Mouse (Mus musculus): ENCODE data around the gene Prrg2. TPM values are rescaled to one million over a fixed set of nuclear protein-coding genes. Genes with fewer than 3 reads are reported as not detected.
A peak's percentile ranks its signal among the peaks of the same experiment; 100 is the strongest.
"Not testable (repeated sequence)": the region's sequence is repeated elsewhere in the genome, so short reads cannot be mapped to it uniquely, and the experiment has no call there.

The Prrg2 gene
- total RNA-seq, 2 experiments from 2014 or later: 8.1 to 11.0 TPM

DNA sequence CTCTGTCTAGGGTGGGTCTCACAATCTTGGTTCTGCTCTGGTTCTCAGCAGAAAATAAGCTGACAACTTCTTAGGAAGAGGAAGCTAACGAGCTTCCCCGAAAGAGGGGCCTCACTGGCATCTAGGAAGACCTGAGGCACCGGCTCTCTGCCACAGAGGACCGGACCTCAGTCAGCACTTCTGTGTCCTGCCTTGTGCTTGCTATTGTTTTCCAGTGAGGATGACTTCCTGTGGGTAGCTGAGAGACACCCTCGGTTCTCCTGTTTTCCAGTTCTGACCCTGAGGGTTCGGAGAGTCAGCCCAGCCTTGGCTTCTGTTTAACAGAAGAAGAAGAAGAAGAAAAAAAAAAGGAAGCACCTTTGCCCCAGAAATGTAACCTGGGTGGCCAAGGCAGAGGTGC is 35.0 kb upstream of the Prrg2 start:
- DNase-seq: no peak
- Histone ChIP-seq H3K4me3 (no peak overlapping the region), H3K27ac (peak overlapping the region; percentile 56)
- no peak for TF ChIP-seq CTCF (IDR thresholded peaks at IDR 0.05)
- intact Hi-C loops (cut with DNase I): no loop called here

DNA sequence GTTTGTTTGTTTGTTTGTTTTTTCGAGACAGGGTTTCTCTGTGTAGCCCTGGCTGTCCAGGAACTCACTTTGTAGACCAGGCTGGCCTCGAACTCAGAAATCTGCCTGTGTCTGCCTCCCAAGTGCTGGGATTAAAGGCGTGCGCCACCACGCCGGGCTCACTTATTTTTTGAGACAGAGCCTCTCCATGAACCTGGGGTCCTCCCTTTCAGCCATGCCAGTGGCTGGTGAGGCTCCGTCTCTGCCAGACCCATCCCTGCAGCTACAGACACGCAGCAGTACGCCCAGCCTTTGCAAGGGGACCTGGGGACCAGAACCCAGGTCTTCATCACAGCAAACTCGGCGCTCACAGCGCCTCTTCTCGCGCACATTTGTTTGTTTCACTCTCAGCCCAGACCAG is 33.5 kb upstream of the Prrg2 start:
- not testable (repeated sequence) for DNase-seq

DNA sequence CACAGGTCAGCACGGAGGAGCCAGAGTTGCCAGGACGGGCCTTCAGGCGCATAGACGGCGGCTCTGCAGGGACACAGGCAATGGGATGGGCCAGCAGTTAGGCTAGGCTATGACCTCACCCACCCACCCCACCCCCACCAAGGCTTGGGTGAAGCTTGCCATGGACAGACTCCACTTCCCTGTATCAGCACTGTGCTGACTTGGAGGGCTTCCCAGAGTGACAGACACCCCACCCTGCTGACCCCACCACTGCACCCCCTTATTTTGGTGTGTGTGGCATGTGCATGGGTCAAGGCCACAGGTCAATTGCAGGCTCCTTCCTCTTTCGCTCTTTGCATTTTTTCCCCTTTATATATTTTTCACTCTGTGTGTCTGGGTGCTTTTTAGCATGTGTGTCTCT is 32.9 kb upstream of the Prrg2 start:
- Histone ChIP-seq H3K27ac (peak overlapping the region; percentile 62; the same call in 1 of the 2 replicates), H3K4me3 (no peak overlapping the region)
- peak; percentile 56 for DNase-seq
- intact Hi-C loops (cut with DNase I): no loop called here
- no peak for TF ChIP-seq CTCF (IDR thresholded peaks at IDR 0.05)

More for the DNA sequence above, 33.5 kb upstream of the Prrg2 start:
- intact Hi-C loops (cut with DNase I); H3K4me3 ChIP-seq; H3K27ac ChIP-seq: not testable (repeated sequence)

DNA sequence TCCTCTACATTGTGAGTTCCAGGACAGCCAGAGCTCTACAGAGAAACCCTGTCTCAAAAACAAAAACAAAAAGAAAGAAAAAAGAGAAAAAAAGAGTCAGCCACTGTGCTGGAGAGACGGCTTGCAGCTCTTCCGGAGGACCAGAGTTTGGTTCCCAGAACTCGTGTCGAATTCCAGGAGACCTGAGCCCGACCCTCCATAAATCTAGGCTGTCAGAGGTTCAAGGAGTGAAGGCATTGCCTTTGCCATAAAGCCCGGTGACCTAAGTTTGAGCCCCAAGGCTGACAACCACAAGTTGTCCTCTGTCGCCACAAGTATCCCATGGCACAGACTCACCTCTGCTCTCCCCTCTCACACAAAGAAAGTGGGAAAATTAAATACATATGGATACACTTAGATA is 31.6 kb upstream of the Prrg2 start:
- H3K27ac ChIP-seq: 0 out of 2 replicates have a peak overlapping the region, but pooled peaks have one; percentile 12
- no peak for DNase-seq
- no peak for TF ChIP-seq CTCF (IDR thresholded peaks at IDR 0.05)
- intact Hi-C loops (cut with DNase I): no loop called here
- H3K4me3 ChIP-seq: no peak overlapping the region

DNA sequence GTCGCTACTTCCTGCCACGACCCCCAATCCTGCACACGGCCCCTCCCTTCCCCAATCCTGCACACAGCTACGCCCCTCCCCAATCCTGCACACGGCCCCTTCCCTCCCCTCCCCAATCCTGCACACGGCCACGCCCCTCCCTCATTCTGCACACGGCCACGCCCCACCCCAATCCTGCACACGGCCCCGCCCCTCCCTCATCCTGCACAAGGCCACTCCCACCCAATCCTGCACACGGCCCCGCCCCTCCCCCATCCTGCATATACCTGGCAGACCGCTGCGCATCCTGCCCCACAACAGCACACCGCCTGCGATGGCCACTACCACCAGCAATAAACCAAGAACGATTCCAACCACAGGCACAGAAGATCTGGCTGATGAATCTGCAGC is 31.0 kb upstream of the Prrg2 start:
- 0 out of 2 replicates have a peak overlapping the region, but pooled peaks have one; percentile 12 for H3K27ac ChIP-seq
- DNase-seq: no peak
- intact Hi-C loops (cut with DNase I): no loop called here
- H3K4me3 ChIP-seq: no peak overlapping the region
- TF ChIP-seq CTCF (IDR thresholded peaks at IDR 0.05): no peak

DNA sequence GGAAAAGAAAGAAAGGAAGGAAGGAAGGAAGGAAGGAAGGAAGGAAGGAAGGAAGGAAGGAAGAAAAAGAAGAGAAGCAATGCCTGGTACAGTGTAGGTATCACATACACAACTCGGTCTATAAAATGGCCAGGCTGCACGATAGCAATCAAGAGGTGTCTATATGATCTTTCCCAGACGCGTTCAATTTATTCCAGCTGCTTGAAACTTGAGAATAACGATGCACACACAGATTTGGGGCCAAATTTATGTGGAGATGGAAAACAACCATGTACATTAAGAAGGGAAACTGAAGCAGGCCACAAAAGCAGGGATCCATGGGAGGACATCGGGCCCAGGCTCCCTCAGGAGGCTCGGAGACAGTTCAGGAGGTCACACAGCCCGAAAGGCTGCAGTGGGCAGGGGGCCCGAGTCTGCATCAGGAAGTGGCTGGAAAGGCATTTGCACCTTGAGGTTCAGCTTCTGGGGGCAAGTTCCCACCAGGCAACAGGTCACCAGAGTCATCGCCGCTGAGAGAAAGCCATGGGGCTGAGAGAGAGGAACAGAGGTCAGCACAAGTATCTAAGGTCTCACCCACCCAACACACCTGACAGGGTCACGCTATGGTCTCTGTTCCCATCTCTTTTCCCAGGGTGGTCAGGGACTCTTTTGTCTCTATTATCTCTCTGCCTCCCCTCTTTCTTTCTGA is 30.5 kb upstream of the Prrg2 start:
- no peak for TF ChIP-seq CTCF (IDR thresholded peaks at IDR 0.05)
- DNase-seq: no peak
- no peak overlapping the region for H3K4me3 ChIP-seq
- intact Hi-C loops (cut with DNase I): no loop called here
- peak overlapping the region; percentile 46; the same call in 1 of the 2 replicates for H3K27ac ChIP-seq

DNA sequence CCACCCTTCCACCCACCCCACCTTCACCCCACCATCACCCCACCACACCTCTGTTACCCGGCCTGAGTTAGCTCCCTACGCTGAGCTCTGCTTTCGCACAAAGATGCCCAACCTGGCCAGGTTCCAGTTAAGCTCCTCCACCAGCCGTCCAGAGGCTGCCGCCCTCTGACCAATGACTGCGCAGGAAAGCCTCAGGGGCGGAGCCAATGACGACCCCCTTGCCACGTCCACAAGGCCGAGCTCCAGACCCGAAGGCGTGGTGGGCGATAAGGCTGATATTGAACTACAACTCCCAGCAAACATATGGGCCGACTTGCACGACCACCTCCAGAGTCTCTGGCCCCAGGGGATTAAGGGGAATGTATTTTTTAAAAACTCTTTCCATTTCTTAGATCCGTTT is 29.6 kb upstream of the Prrg2 start, which contains the start of gene Rcn3:
Gene Rcn3 (minus strand): TSS at position 174 of the 400 bp plus-strand sequence.
- H3K27ac ChIP-seq: peak within 1 kb of the TSS; percentile 82
- intact Hi-C loops (cut with DNase I): no loop called here
- DNase-seq: peak; percentile 90
- peak within 1 kb of the TSS; percentile 71 for H3K4me3 ChIP-seq
- TF ChIP-seq CTCF (IDR thresholded peaks at IDR 0.05): no peak

DNA sequence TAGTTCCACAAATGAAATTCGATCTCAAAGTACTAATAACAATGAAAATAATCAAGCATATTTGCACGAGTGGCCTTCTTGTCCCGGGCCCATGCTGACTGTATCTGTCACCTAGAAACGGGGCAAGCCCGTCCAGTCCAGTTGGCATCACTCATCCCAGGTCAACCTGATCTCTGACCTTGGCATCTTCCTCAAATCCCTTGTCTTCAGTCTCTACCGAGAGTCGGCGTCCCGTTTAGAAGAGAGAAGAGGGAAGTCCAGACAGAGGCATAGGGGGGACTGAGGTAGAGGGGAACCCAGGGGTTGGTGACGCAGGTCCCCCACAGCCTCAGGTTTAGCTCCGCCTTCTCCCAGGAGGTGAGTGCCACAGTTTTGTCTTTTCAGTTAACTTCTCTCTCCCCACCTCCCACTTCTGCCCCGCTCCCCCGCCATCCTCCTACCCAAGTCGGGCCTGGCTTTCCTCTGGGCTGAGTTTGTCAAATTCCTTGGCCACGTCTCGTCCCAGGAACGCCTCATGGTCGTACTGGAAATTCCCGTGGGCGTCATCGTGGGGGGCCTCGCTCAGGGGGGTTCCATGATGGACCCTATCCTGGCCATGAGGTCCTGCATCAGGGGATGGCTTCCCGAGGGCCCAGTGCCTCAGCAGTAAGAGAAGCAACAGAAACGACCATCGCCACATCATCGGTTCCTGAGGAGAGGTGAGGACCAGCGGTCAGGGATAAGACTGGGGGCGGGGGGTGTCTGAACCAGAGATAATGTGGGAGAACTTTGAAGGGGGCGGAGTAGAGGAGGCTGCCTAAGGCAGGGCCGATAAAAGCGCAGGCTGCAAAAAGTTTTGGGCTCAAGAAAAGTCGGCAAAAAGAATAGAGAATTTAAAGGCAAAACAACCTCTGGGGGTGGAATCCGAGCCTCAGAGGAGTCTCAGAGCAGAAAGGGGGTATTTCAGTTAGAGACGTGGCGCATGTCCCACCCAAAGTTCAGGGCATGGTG is 28.8 kb upstream of the Prrg2 start:
- H3K4me3 ChIP-seq: peak overlapping the region; percentile 71
- DNase-seq: peak; percentile 51
- H3K27ac ChIP-seq: peak overlapping the region; percentile 82
- intact Hi-C loops (cut with DNase I): no loop called here
- no peak for TF ChIP-seq CTCF (IDR thresholded peaks at IDR 0.05)

DNA sequence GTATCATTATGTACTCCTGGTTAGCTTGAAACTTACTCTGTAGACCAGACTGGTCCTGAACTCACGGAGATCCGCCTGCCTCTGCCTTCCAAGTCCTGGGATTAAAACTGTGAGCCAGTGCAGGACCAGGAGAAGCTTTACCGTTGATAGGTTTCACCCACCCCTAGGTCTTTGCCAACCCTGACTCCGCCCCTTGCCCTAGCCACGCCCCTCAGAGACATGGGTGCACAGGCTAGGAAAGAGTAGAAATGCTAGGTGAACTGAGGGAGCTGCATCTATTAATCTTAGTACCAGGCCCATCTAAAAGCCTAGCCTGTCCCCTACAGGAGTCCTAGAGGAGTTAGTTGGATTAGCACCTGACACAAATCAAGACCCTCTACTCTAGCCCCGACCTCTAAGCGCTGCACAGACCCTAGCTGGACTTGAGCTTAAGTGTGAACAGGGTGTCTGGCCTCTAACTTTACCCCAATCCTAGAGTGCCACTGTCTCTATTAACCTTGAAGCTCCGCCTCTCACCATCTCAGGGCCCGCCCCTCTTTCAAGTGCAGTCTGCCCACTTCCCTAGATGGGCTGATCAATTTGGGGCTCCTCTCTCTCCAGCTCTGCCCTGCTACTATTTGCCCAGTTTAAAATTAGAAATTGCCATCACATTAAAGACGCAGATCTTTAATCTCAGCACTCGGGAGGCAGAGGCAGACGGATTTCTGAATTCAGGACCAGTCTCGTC is 27.9 kb upstream of the Prrg2 start:
- TF ChIP-seq CTCF (IDR thresholded peaks at IDR 0.05): no peak
- H3K27ac ChIP-seq: peak overlapping the region; percentile 82
- peak overlapping the region; percentile 71 for H3K4me3 ChIP-seq
- intact Hi-C loops (cut with DNase I): no loop called here
- DNase-seq: no peak

DNA sequence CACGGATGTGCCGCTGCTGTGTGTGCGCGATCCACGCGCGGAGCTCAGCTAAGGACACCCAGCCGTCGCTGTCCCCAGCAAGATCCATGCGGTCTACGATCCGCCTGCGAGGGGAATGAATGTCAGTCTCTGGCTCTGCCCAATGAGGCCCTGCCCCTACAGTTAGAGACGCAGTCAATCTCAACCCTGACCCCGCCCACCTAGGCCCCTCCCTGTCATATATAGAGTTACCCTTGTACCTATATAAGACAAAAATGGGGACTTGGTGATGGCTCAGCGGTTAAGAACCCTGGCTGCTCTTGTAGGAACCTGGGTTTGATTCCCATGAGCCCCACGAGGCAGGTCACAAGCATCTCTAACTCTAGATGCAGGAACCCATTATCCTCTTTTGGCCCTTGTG is 26.1 kb upstream of the Prrg2 start:
- intact Hi-C loops (cut with DNase I): no loop called here
- DNase-seq: no peak
- no peak for TF ChIP-seq CTCF (IDR thresholded peaks at IDR 0.05)
- H3K27ac ChIP-seq: no peak overlapping the region
- no peak overlapping the region for H3K4me3 ChIP-seq

DNA sequence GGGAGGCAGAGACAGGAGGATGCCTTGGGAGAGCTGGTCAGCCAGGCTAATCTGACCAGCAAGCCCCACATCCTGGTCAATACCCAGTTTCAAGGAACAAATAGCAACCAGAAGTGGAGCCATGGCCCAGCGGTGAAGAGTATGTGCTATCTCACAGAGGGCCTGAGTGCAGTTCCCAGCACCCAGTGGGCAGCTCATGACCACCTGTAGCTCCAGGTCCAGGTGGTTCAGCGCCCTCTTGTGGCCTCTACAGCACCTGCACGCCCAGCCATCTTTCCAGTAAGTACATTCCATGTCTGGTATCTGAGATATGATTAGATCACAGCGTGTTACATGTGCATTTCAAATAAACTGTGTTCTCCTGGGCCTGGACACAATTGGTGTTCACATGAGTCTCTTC is 23.6 kb upstream of the Prrg2 start:
- peak; percentile 9; the same call in 1 of the 2 replicates for TF ChIP-seq CTCF (IDR thresholded peaks at IDR 0.05)
- no peak overlapping the region for H3K4me3 ChIP-seq
- DNase-seq: no peak
- no peak overlapping the region for H3K27ac ChIP-seq
- intact Hi-C loops (cut with DNase I): no loop called here

DNA sequence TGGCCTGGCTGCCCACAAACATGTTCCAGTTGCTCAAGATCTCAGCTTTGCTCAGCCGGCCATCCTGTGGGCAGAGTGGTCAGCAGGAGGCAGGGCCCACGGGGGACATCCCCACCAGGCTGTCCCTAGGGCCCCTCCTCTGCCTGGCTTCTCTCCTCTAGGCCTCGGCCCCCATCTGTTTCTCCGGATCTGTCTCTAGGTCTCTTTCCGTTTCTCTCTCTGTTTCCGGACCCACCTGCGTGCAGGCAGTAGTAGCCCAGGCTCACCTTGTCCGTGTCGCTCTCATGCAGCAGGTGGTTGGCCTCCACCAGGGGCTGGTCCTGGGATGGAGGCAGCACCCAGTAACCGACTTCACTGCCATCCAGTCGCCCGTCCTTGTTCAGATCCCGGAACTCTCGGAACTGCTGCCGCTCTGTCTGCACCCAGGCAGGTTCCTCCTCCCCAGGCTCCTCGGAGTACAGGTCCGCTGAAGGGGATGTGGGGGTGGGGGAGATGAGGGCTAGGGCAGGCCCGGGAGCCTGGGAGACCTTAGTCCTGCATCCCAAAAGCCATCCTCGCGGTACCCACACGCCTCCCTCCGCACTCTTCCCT is 20.9 kb upstream of the Prrg2 start:
- Histone ChIP-seq H3K4me3 (peak overlapping the region; percentile 10), H3K27ac (peak overlapping the region; percentile 85)
- intact Hi-C loops (cut with DNase I): loop anchor here (2.0 to 5.0 kb wide), 2 partner anchors 19 to 39 kb away; partner anchors contain the start of genes Fcgrt and Rps11
- DNase-seq: no peak
- no peak for TF ChIP-seq CTCF (IDR thresholded peaks at IDR 0.05)

All from gastrocnemius, adult 2 months (tissue).